Mouse (Mus musculus) layer of hippocampus, postnatal 36 days (tissue): ENCODE results near the gene Gm4553. TPM values are rescaled to one million over a fixed set of nuclear protein-coding genes. Genes with fewer than 3 reads are reported as not detected.
"Not testable (repeated sequence)": the region's sequence is repeated elsewhere in the genome, so short reads cannot be mapped to it uniquely, and the experiment has no call there.

Source experiments
- DNase-seq, 2 experiments: peaks; one replicate each; pipeline ENCODE4 v3.0.0; 2022
- total RNA-seq, 2 experiments: library from RNA; stranded (reverse); gene quantifications; 2 replicates each; pipeline ENCODE4 v1.2.3; 2021

The Gm4553 gene
- not detected for total RNA-seq

DNA sequence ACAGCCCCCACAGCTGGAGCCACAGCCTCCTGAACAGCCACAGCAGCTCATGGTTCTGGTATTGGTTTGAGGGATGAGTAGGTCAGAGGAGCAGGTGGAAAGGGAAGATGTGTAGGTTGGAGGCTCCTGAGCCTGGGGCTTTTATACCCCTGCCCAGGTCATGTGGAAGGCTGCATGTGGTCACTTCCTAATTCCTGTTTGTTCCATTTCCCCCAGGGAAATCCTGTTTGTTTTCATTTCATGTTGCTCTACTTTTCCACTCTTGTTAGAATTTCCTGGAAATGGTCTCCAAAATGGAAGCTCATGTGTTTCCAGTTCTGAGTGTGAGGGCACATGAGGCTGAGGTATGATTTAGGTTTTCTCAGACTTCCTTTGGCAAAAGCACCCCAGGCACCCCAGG, at the start of gene Gm4553:
Gene Gm4553 (minus strand): TSS at position 101 of the 400 bp plus-strand sequence.
- not testable (repeated sequence) for DNase-seq

DNA sequence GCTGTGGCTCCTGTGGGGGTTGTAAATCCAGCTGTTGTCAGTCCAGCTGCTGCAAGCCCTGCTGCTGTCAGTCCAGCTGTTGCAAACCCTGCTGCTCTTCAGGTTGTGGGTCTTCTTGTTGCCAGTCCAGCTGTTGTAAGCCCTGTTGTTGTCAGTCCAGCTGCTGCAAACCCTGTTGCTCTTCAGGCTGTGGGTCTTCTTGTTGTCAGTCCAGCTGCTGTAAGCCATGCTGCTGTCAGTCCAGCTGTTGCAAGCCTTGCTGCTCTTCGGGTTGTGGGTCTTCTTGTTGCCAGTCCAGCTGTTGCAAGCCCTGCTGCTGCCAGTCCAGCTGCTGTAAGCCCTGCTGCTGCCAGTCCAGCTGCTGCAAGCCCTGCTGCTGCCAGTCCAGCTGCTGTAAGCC, 46.6 kb upstream of the Gm4553 start:
- not testable (repeated sequence) for DNase-seq

DNA sequence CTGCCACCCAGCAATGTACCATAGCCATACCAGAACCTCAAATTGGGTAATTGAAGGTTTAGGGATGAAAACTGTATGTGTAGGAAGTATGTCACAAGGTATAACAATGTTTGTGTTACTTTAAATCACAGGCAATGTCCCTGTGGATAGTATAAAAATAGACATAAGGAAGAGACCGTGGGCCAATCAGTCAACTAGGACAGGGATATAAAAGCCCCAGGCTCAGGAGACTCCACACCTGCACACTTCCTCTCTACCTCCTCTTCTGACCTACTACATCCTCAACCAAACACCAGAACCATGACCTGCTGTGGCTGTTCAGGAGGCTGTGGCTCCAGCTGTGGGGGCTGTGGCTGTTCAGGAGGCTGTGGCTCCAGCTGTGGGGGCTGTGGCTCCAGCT, 46.0 kb upstream of the Gm4553 start, which contains the start of gene Gm7579:
Gene Gm7579 (plus strand): TSS at position 301 of the 400 bp plus-strand sequence.
- no peak for DNase-seq

DNA sequence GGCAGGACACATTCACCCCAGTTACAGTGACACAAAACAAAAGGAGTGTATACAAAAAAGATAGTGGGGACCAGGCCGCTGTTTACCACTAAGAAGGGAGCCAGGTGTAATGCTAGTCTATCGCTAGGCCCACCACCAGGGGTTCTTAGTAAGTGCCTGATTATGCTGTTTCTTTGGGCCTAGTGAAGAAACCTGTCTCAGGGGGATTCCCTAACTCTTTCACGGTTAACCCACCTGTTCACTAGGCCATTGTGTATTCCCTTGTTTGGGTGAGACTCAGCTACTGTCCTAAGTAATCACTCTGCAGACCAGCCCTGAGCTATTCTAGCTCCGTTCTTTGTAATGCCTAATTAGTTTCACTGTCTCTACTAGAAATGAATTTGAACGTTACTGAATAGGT, 41.4 kb upstream of the Gm4553 start:
- DNase-seq, result not testable (repeated sequence)

DNA sequence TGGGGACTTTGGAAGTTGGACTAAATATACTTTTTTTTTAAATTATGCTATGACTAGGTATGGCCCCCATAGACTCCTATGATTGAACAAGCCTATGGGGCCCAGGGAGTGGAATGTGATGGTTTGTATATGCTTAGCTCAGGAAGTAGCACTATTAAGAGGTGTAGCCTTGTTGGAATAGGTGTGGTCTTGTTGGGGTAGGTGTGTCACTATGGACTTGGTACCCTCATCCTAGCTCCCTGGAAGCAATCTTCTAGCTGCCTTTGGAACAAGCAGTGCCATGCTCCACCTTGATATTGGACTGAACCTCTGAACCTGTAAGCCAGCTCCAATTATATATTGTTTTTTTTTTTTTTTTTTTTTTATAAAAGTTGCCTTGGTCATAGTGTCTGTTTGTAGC, 39.9 kb upstream of the Gm4553 start:
- DNase-seq, result no peak

- no peak for DNase-seq
Measured at GRCm38 (mm10) chr7:142201064-142201463, 35.5 kb upstream of the Gm4553 start, which contains the start of gene Krtap5-3. Gene Krtap5-3 (plus strand): TSS chr7:142201364.

DNA sequence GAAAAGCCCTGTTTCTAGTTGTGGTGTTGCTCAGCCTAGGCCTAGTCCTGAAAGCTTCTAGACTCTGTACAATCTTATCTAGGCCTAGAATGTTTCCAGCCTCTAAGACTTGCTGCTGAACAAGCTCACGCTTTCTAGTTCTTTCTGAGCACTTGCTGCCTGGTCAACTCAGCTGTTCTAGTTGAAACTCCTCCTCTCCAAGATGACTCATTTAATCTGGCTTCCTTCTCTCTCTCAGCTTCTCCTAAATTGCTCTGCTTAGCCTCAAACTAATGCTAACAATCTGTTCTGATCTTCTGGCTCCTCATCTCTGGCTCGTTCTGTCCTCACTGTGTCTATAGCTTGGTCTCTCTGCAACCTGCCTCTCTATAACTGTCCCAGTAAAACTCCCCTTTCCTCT, 33.2 kb upstream of the Gm4553 start:
- no peak for DNase-seq

- DNase-seq, result no peak
Measured at GRCm38 (mm10) chr7:142190289-142190688, 24.8 kb upstream of the Gm4553 start, which contains the start of gene Gm10153. Gene Gm10153 (minus strand): TSS chr7:142190389.

DNA sequence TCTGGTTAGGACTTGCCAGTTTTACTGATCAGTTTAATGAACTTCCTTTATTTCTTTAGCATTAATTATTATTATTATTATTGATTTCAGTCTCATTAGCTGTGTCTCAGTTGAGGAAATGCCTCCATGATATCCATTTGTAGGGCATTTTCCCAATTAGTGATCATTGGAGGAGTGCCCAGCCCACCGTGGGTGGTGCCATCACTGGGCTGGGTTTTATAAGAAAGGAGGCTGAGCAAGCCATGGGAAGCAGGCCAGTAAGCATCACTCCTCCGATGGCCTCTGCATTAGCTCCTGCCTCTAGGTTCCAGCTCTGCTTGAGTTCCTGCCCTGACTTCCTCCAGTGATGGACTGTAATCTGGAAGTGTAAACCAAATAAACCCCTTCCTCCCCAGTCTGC, 22.6 kb upstream of the Gm4553 start:
- no peak for DNase-seq

GRCm38 (mm10) chr7:142181021-142181420, 15.5 kb upstream of the Gm4553 start:
- no peak for DNase-seq

DNA sequence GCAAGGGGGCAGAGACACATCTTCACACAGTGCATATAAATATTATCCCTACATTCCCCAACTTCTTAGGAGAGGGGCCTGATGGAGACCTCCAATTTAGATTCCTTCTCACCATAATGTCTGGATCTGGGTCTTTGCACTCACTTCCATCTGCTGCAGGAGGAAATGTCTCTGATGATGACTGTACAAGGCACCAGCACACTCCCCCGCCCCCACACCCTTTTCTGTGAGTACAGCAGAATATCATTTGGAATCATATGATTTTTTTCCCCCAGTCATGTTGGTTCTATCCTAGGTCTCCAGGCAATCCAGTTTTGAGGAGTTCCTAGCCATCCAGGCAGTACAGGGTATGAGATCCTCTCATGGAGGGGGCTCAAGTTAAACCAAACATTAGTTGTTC, 13.1 kb upstream of the Gm4553 start:
- DNase-seq, result peak in 1 of 2 experiments; percentile 9

GRCm38 (mm10) chr7:142175905-142176304, 10.4 kb upstream of the Gm4553 start, which contains the start of gene Krtap5-2:
Gene Krtap5-2 (minus strand): TSS chr7:142176005.
- not testable (repeated sequence) for DNase-seq

GRCm38 (mm10) chr7:142169836-142170235, 4.3 kb upstream of the Gm4553 start:
- no peak for DNase-seq

DNA sequence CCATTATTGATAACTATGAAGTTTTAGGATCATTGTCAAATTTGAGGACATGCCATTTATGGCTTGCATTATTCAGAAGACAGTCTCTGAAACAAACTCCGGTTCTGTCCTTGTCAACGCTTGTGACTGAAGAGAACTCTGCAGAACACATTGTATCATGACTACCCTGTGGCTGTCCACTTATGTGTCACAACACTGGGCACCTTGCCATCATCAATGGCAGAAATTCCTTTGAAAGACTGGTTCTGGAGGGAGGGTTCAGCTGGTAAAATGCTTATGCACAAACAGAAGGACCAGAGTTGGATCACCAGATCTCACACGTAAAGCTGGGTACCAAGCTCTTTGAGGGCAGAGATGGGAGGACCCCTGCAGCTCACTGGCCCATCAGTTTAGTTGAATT, 6.2 kb downstream of the Gm4553 start:
- DNase-seq, result no peak

DNA sequence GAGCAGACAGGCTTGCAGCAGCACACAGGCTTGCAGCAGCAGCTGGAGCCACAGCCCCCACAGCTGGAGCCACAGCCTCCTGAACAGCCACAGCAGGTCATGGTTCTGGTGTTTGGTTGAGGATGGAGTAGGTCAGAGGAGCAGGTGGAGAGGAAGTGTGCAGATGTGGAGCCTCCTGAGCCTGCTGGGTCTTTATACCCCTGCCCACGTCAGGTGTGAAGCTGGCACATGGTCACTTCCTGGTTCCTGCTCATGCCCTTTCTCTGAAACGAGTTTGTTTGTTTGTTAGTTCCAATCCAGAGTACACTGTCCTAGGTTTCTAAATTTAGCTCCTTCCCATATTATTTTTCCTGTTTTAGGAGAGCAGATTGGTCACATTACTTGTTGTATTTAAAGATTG, 8.5 kb downstream of the Gm4553 start, which contains the start of gene Gm29735:
Gene Gm29735 (minus strand): TSS at position 101 of the 400 bp plus-strand sequence.
- not testable (repeated sequence) for DNase-seq

DNA sequence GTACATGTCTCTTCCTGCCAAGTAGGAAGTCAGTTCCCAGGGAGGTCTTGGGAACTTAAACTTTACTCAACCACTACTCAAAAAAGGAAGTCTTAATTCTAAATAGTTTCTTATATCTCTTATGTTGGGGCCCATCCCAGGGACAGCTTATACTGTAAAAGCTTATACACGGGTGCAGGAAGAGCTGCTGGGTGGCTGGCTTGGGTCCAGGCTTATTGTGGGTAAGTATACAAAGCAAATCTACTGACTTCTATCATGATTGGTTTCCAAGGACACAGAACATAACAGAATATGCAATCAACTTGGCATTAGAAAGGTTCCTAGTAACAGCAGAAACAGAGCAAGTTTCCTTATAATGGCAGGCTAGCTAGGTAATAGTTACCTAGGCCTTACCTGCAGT, 10.2 kb downstream of the Gm4553 start:
- DNase-seq, result no peak

DNA sequence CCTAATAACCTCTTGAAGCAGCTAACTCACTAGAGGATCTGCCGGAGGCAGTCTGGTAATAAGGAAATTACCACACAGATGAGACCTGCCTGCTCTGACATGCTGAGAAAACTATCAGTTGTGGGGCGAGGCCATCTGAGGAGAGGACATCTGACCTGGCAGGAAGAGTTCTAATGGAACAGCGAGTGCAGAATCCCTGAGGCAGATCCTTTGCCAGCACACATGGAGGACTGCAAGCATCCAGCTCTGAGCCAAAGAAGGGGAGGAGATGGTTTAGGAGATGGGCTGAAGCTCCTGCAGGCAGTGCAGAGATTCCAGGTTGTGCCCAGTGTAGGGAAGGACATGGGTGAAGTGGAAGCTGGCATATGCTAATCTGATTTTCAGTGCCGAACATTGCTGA, 13.3 kb downstream of the Gm4553 start:
- no peak for DNase-seq

- no peak for DNase-seq
Measured at GRCm38 (mm10) chr7:142148633-142149032, 16.9 kb downstream of the Gm4553 start.

DNA sequence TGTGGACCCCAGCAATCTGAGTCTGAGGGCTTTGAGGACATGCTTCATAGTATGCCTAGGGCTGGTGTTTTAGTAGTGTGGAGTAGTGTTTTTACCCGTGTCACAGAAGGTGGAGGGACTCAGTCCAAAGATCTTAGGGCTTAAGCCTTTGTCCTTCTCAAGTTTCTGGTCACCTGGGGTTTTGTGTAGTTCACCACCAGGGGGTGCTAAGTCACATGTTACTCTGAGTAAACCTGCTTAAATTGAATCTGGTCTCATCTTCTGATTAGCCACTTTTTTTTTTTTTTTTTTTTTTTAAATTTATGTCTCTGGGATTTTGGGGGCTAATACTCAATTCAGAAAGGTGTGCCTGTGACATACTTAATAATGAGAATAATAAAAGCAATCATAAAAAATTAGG, 19.5 kb downstream of the Gm4553 start:
- peak in 1 of 2 experiments; percentile 19 for DNase-seq

- DNase-seq, result no peak
Measured at GRCm38 (mm10) chr7:142145413-142145940, 20.1 kb downstream of the Gm4553 start.

DNA sequence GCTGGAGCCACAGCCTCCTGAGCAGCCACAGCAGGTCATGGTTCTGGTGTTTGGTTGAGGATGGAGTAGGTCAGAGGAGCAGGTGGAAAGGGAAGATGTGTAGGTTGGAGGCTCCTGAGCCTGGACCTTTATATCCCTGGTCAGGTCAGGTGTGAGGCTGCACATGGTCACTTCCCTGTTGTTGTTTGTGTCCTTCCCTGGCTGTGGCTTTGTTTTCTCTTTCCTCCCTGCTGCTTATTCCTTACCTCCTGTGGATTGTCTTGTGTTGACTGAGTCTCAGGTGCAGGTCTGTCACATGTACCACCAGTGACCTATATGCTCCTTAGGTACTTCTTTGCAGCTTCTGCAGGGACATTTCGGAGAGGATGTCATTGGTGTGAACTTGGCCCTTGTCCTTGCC, 21.0 kb downstream of the Gm4553 start, which contains the start of gene Gm45337:
Gene Gm45337 (minus strand): TSS at position 101 of the 400 bp plus-strand sequence.
- DNase-seq, result no peak

- not testable (repeated sequence) for DNase-seq
Measured at GRCm38 (mm10) chr7:142143506-142144010, 22.0 kb downstream of the Gm4553 start.

DNA sequence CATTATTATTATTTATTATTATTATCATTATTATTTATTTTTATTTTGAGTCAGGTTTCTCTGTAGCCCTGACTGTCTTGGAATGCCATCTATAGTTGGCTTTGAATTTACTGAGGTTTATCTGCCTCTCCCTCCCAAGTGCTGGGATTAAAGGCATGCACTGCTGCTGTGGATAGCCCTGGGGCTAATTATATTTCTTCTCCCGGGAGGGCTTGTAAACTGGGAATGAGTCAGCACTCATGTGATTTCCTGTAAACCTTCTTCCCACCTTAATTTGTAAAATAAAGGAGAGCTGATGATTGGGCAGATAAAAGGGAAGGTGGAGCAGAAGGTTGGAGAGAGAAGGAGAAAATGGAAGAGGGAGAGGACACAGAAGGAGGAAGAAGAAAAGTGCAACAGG, 24.8 kb downstream of the Gm4553 start:
- no peak for DNase-seq

- not testable (repeated sequence) for DNase-seq
Measured at GRCm38 (mm10) chr7:142135934-142136333, 29.6 kb downstream of the Gm4553 start, which contains the start of gene Gm39115. Gene Gm39115 (minus strand): TSS chr7:142136034.
